Mouse (Mus musculus) T-cell, adult 66 days (primary cell): Measurements from ENCODE around the gene Sbf1. TPM values are rescaled to one million over a fixed set of nuclear protein-coding genes. Genes with fewer than 3 reads are reported as not detected.

Experiments
- total RNA-seq, 2 experiments: library from RNA; stranded (reverse); gene quantifications; 3 replicates in 1 of 2; 4 replicates in 1 of 2; pipeline ENCODE4 v1.2.4; 2023

Gene Sbf1
- 100 to 1,000 TPM; 419 to 453 TPM for total RNA-seq

GRCm38 (mm10) chr15:89315190-89315731 lies at the start of gene Sbf1:
Gene Sbf1, minus strand, starts transcription at chr15:89315311.

DNA sequence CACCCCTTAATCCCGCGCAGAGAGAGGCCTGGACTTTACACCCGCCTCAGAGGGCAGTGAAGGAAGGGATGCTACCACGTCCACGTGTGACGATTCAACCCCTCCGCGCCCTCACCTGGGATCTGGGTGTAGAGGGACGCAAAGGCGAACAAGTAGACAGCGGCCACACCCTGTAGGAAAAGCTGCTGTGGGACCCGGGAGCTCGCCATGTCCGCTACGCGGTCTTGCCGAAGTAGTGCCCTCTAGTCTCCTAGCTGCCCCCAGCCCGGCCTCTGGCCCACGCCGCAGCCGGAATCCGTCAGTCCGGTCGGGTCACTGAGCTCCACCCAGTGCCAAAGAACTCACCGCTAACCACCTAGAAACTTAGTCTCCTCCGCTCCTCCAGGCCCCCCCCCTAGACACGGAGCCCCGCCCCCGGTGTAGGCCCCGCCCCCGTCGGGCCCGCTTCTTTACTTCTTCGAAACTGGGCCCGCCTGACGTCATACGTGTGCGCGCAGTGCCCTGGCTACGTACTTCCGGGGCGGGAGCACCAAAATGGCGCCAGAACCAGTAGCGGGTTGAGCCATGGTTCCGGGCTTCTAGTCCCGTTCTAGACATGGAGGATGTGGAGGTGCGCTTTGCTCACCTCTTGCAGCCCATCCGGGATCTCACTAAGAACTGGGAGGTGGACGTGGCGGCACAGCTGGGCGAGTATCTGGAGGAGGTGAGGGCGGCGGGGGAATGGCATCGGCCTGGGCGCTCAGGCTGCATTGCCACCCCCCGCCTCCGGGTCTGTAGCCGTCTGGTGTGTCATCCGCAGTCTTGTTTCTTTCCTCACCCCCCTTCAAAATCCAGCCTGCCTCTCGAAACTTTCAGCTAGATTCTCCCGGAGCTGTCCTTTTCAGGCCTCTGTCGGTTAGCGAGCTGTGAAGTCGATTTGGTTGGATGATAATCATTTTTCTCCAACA lies 40.4 kb upstream of the Sbf1 start, which contains the start of the genes Lmf2 and Ncaph2:
Gene Lmf2, minus strand, starts transcription at position 419 of the 947 bp plus-strand sequence.
Gene Ncaph2, plus strand, starts transcription at position 479 of the 947 bp plus-strand sequence.

DNA sequence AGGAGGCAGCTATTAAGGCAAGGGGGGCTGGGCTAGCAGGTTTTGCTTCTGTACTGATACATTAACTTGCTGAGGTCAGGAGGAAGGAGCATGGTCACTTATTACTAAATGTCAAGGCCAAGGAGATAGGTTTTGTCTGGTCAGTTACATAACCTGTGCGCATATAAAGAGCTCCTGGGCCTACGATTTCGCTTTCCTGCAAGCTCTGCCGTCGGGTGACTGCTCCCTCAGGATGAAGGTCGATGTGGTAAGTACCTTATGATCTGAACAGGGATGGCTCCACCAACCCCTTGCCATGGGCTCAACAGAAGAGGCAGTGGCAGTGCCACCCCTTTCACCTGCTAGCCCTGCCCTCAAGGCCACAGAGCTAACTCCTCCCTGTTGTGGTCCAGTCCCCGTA lies 19.2 kb upstream of the Sbf1 start, which contains the start of gene Miox:
Gene Miox, plus strand, starts transcription at position 128 of the 400 bp plus-strand sequence.

DNA sequence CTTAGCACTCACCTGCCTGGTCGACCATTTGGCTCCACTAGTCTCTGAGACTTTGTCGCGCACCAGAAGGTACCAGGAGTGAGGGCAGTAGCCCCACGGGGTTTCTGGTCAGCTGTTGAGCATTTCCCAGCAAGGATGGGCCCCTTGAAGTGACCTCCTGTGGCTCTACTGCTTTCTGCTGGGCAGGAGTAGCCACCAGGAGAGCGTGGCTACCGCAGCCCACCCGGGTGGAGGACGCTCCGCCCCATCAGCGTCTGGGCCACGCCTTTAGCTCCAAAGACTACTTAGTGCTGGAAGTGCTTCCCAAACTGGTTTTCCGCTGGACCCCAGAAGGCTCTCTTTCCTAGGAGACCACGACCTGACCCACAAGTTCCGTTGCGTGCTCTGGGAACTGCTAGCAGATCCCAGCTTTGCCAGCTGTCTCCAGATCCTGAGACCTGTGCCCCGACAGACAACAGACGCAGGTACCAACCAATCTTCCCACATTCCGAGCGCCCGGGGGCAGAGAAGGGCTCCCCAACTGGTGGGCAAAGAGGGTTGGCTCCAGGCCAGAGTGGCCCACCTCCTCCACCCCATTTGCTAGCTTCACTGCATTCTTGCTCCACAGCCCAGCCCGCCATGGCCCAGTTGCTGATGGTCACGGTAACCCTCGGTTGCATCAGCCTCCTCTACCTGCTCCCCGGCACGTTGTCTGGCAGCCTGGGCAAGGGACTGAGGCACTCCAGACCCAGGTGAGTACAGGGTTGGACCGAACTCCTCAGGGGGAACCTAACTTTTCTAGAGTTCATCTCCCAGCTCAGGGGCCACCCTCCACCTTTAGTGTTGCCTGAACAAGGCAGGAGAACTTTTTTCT lies 7.8 kb upstream of the Sbf1 start, which contains the start of gene Adm2:
Gene Adm2, plus strand, starts transcription at position 51 of the 853 bp plus-strand sequence.

Other genes with a start within 250 kb of the Sbf1 start
- 10 to 100 TPM; 49.9 to 50.7 TPM for gene Trabd, start 240.2 kb downstream of the Sbf1 start, total RNA-seq
- 10 to 100 TPM; 25.4 to 26.9 TPM for gene Selenoo, start 226.2 kb downstream of the Sbf1 start, total RNA-seq
- 10 to 100 TPM; 39.6 to 44.1 TPM for gene Tubgcp6, start 192.2 kb downstream of the Sbf1 start, total RNA-seq
- gene Hdac10, start 186.6 kb downstream of the Sbf1 start, total RNA-seq: 10 to 100 TPM; 23.1 to 23.6 TPM
- 1 to 10 TPM; 1.9 to 2.6 TPM for gene Mapk12, start 174.6 kb downstream of the Sbf1 start, total RNA-seq
- gene Mapk11, start 165.7 kb downstream of the Sbf1 start, total RNA-seq: 10 to 100 TPM; 20.9 to 25.3 TPM
- 1 to 10 TPM; 1.5 to 2.3 TPM for gene Plxnb2, start 134.5 kb downstream of the Sbf1 start, total RNA-seq
- 10 to 100 TPM; 21.4 to 24.4 TPM for gene Dennd6b, start 118.8 kb downstream of the Sbf1 start, total RNA-seq
- gene Ppp6r2, start 103.8 kb downstream of the Sbf1 start, total RNA-seq: 10 to 100 TPM; 41.2 to 45.4 TPM
- gene Adm2, start 7.4 kb upstream of the Sbf1 start, total RNA-seq: not detected
- gene Miox, start 19.1 kb upstream of the Sbf1 start, total RNA-seq: not detected
- gene Lmf2, start 40.3 kb upstream of the Sbf1 start, total RNA-seq: 10 to 100 TPM; 39.9 to 50.1 TPM
- gene Ncaph2, start 40.4 kb upstream of the Sbf1 start, total RNA-seq: 100 to 1,000 TPM; 111 to 131 TPM
- 10 to 100 TPM; 23.7 to 25.2 TPM for gene Sco2, start 58.5 kb upstream of the Sbf1 start, total RNA-seq
- under 1 TPM; 0.65 to 0.76 TPM for gene Tymp, start 61.7 kb upstream of the Sbf1 start, total RNA-seq
- gene Odf3b, start 64.0 kb upstream of the Sbf1 start, total RNA-seq: not detected
- under 1 TPM; 0.20 to 0.30 TPM for gene Klhdc7b, start 69.6 kb upstream of the Sbf1 start, total RNA-seq
- gene Syce3, start 95.2 kb upstream of the Sbf1 start, total RNA-seq: not detected
- gene Cpt1b, start 110.6 kb upstream of the Sbf1 start, total RNA-seq: 1 to 10 TPM; 4.0 to 6.2 TPM
- 10 to 100 TPM in 1 of 2 experiments, 1 to 10 TPM in 1; 8.1 to 10.1 TPM for gene C730034F03Rik, start 114.3 kb upstream of the Sbf1 start, total RNA-seq
- under 1 TPM in 1 of 2 experiments, not detected in 1; 0.68 TPM for gene Gm44502, start 114.4 kb upstream of the Sbf1 start, total RNA-seq
- gene Chkb, start 114.6 kb upstream of the Sbf1 start, total RNA-seq: 100 to 1,000 TPM; 150 to 159 TPM
- gene Mapk8ip2, start 138.6 kb upstream of the Sbf1 start, total RNA-seq: under 1 TPM in 1 of 2 experiments, not detected in 1; 0.12 TPM
- 10 to 100 TPM; 13.5 to 15.3 TPM for gene Arsa, start 162.1 kb upstream of the Sbf1 start, total RNA-seq
- 1 to 10 TPM in 1 of 2 experiments, under 1 TPM in 1; 0.86 to 2.1 TPM for gene Shank3, start 184.3 kb upstream of the Sbf1 start, total RNA-seq